Mouse (Mus musculus) regulatory T cell (primary cell): Measurements from ENCODE around the gene Vsig10.
"Not testable (repeated sequence)": the region's sequence is repeated elsewhere in the genome, so short reads cannot be mapped to it uniquely, and the experiment has no call there.

Experiments
- in situ Hi-C: fragments of 300-600 bp; cut with MboI, MseI; formaldehyde crosslinking; loops from one replicate; pipeline ENCODE4 v1.15.1; 2025; ENCODE audit warnings: high pct_unique_total_duplicates

Gene Vsig10

DNA sequence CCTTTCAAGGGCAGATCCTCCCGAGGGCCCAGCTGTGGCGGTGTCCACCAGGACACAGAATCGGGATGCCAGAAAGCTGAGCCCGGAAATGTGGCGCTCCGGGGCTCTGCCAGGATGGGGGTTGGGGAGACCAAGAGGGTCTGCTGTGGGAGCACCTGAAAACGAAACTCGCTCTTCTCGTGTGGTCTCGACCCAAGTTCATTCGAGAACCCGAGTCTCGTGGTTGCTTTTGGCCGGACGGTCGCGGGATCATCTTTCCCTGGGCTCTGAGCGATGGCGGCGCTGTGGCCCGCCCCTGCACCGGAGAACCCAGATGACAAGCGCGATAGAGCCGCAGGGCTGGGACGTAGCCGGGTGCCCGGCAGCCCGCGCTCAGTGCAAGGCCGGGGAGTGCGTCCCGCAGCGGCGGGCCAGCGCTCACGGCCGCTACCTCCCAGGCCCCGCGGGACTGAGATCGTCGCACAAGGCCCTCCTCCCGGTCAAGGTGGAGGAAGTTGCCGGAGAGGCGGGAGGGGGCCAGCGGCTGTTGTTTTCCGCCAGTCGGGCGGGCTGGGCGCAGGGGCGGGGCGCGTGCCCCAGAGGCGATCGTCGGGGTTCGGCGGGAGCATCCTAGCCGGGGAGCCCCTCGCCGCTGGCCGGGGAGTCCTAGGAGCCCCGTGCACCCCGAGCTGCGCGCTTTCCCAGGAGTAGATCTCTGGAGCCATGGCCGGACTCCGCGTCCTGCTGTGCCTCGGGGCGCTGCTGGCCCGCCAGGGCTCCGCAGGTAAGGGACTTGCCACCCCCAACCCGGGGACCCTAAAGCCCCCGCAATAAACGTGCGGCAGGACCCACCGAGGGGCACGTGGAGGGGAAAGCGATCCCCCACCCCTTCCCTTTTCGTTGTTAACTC, at the start of gene Vsig10:
TSS of gene Vsig10 (plus strand) at position 343 of the 889 bp plus-strand sequence.
- in situ Hi-C loops, result no loop called here

DNA sequence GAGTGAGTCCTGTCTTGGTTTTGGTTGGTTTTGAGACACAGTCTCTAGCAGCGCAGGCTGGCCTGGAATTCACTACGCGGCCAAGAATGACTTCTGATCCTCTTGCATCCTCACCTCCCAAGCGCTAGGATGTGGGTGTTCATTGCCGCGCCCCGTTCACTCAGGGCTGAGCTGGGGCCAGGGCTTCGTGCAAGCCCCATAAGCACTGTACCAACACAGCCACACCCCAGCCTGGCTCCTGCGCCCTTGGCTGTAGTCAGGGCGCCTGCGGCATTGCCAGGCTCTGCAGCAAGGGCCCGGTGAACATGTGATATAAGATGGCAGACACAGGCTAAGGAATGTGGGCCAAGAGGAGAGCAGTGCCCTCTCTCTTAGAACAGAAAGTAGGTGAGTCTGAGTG, 49.5 kb upstream of the Vsig10 start:
- in situ Hi-C loops, result no loop called here

DNA sequence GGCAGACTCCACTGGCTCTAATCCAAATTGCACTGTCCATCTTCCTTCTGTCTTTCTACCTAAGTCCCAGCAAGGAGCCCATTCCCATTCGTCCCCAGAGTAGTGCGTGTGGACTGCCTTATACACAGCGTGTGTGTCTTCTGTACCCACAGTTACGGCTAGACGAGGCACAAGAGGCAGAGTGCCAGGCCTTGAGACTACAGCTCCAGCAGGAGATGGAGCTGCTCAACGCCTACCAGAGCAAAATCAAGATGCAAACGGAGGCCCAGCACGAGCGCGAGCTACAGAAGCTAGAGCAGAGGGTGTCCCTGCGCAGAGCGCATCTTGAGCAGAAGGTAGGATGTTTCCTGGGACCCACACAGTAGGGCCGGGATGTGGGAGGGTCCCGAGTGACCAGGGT, 46.9 kb upstream of the Vsig10 start:
- in situ Hi-C loops, result loop anchor here (10.0 kb wide), 1 partner anchor 97 kb away; no protein-coding TSS in a partner anchor

DNA sequence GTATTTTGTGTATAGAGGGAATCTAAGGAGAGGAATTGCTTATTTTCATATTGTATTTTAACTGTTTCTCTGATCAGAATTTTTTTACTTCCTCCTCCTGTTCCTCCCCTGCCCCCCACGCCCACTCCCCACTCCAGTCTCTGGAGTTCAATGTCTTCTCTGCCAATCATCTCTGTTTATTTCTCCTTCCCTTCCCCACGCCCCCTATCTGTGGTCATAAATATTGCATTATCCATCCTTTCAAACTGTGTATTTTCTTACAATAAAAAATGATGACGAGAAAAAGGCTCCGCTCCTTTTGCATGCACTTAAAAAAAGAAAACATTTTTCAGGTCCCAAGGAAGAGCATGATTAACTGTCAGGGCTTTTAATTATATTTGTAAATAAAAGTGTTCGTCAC, 44.1 kb upstream of the Vsig10 start:
- in situ Hi-C loops, result loop anchor here (10.0 kb wide), 1 partner anchor 100 kb away; no protein-coding TSS in a partner anchor

DNA sequence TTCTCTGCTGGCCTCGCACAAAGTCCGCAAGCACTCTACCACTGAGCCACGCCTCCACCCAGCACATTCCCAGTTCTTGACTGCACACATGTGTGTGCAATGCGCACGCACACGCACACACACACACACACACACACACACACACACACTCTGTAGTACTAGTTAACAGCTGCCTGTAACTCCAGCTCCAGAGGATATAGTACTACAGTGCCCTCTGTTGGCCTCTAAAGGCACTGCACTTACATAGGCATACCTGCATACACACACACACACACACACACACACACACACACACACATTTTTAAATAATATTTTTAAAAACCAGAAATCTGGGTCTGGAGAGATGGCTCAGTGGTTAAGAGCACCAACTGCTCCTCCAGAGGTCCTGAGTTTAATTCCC, 41.1 kb upstream of the Vsig10 start:
- in situ Hi-C loops, result loop anchor here (10.0 kb wide), 1 partner anchor 103 kb away; no protein-coding TSS in a partner anchor

DNA sequence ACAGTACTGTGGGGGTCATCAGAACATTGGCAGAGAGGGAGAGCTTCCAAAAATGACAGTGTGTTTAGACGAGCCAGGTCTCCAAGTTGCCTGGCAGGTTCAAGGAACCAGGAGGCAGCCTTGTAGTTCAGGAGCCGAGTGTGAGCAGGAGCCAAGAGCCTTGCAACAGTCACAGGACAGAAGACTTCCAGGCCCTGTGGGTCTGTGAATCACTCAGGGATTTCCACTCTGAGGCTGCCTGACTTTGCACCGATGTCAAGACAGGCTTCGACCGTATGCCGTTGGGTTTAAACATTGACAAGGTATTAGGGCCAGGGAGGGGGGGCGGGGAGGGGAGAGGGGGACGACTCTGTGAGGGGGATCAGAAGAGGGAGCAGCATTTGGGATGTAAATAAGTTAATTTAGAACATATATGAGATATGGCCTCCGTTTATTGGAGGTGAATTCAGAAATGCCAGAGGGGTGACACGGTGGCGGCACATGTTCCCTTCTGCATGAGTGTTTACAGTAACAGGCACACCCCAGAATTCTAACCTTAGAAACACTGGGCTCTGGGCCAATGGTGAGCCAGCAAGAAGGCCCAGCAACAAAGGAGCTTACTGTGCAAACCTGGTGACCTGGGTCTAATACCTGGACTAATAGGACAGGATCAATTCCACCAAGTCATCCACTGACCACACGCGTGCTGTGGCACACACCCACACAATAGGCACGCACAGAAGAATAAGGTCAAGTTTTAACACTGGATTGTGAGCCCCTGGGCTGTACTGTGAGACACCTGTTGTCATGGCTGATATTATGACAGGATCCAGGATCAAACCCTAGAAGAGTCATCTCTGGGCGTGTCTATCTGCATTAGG, 39.8 kb upstream of the Vsig10 start:
- in situ Hi-C loops, result loop anchor here (10.0 kb wide), 1 partner anchor 104 kb away; no protein-coding TSS in a partner anchor

DNA sequence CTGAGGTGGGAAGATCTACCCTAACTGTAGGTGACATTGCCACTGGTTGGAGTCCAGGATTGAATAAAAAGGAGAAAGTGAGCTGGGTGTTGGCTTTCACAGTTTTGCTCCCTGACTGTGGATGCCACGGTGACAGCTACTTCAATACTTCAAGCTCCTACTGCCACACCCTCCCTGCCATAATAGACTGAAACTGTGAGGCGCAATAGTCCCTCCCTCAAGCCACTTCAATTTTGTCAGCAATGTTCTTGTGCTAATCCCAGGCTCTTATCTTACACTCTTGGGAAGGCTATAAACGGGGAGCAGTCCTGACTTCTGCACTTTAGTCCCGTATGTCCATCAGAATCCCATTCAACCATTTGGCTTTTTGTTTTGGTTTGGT, 39.2 kb upstream of the Vsig10 start:
- in situ Hi-C loops, result loop anchor here (10.0 kb wide), 1 partner anchor 105 kb away; no protein-coding TSS in a partner anchor

DNA sequence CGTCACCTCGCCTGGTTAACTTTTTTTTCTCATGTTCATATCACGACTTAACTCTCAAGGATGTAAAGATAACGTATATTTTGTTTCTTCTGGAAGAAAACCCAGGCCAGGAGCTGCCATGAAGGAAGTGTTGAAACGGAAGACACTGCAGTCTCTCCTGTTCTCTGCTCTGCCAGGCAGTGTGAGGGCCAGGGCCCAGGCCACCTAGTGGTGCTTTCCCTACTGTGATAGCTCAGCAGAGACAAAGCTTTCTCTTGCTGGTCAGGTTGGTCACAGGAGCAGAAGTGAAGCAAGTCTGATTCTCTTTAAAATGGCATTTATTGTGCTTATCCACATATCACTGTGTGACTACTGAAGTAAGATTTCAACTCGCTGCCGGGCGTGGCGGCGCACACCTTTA, 37.3 kb upstream of the Vsig10 start:
- in situ Hi-C loops, result no loop called here

DNA sequence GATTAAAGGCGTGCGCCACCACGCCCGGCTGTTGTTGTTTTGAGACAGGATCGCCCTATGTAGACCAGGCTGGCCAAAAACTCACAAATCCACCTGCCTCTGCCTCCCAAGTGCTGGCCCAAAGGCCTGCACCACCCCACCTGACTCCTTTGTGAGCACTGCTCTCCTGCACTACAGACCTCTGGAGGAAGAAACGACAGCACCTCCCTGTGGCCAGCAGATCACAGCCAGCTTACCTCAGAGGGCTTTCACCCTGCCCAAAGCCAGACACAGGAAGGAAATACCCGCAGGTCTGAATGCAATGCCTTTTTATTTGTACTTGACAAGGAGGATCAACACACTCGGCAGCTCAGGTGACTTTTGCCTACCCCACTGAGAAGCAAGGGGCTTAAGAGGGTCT, 36.5 kb upstream of the Vsig10 start:
- in situ Hi-C loops, result no loop called here

DNA sequence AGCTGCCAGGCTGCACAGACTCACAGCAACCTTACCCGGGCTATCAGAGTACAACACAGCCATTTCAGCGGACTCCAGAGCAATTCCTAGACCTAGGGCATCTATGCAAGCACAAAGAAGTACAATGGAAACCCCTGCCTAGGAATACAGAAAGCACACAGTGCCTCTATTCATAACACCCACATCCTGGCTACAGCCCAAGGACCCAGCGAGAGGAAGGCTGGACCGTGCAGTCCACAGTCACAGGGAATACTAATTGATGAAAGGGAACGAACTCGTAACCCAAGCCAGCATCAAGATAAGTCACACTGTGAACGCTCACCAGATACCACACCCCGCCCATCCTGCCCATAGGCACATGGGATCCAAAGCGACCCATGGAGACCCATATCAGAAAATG, 34.9 kb upstream of the Vsig10 start:
- in situ Hi-C loops, result no loop called here

DNA sequence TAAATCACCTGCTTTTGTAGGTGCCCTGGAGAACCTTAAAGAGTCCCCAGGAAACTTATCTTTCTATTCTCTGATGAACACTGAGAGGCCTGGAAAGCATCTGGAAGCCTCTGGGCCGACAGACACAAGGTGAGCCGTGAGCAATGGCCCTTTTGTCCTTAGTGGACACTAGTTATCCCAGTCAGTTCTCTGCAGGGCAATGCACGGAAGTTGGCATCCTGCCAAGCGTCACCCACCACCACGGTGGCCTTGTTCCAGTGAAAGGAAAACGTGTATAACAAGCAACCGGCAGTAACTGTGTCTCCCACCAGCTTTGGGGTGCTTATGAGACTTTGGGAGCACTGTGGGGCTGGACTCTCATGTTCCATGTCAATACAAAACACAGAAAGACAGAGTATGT, 34.2 kb upstream of the Vsig10 start:
- in situ Hi-C loops, result loop anchor here (5.0 kb wide), 1 partner anchor 172 kb away; no protein-coding TSS in a partner anchor

DNA sequence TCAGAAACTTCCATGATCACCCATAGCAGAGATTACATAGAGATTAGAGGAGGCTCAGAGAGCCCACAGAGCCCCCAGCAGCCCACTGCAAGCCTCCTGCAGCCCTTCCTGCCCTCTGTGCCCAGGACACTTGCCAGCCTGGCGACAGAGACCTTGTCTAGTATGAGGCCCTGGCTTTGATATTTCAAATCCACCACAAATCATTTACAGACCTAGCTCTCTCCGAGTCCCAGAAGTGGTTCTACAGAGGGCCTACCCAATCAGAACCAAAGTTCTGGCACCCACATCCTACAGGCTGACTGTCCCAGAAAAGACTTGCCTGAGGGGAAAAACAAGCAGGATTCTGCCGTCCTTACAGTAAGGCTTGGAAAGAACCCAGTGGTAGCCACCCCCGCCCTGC, 33.6 kb upstream of the Vsig10 start:
- in situ Hi-C loops, result loop anchor here (5.0 kb wide), 1 partner anchor 173 kb away; no protein-coding TSS in a partner anchor

DNA sequence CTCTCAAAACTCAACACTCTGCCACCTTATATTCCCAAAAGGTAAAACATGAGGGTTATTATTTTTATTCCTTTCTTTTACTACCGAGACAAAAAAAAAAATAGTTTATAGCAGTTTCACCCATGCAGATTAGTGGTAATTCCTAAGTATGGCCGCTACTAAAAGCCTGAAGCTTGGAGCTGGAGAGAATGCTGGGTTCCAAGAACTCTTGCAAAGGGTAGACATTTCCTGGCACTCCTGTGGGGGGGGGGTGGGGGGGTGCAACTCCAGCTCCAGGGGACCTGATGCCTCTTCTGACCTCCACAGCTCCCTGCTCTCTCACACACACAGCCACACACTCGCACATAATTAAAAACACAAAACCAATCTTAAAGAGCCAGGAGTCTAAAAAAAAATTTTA, 32.6 kb upstream of the Vsig10 start:
- in situ Hi-C loops, result loop anchor here (5.0 kb wide), 1 partner anchor 174 kb away; no protein-coding TSS in a partner anchor

DNA sequence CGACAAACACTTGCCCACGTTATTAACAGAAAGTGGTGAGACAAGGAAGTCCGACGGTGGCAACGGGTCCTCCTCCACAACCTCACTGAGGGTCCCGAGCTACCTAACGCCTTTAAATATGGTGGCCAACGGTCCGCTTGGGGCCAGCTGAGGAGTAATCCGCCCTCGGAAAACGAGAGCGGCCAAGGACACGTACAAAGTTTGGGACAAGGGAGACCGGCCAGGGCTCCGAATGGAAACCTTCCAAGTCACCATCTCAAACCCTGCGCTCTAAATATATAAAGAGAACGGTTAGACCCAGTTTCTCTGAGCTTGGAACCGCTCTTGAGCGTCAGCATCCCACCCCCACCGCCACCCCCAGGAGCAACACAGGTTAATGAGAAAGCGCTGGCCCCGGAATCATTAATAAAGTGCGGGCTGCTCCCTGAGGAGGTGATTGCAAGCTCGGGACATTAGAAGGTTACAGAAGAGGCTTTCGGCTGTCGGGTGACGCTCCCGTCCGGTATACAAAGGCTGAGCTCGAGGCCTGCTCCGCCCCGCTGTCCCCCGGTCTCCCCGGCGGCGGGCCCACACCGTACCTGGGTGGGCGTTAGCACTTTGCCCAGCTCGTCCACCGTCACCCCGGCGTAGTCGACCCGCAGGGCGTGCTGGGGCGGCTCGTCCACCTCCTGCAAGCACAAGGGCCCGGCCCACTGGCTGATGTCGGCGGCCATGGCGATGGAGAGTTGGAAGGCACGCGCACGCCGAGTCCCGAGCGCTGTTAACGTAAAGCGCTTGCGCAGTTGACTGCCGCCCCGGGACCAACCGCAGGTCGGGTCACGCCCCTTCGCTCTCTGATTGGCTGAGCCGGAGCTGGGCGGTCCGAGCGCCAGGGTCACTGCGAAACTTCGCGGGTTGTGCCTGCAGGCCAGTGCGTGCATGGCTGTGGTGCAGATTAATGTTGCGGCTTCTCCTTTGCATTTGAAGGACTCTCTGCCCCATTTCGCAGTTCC, 31.8 kb upstream of the Vsig10 start, which contains the start of gene Pebp1:
TSS of gene Pebp1 (minus strand) at position 795 of the 992 bp plus-strand sequence.
- in situ Hi-C loops, result loop anchor here (5.0 kb wide), 1 partner anchor 175 kb away; no protein-coding TSS in a partner anchor

DNA sequence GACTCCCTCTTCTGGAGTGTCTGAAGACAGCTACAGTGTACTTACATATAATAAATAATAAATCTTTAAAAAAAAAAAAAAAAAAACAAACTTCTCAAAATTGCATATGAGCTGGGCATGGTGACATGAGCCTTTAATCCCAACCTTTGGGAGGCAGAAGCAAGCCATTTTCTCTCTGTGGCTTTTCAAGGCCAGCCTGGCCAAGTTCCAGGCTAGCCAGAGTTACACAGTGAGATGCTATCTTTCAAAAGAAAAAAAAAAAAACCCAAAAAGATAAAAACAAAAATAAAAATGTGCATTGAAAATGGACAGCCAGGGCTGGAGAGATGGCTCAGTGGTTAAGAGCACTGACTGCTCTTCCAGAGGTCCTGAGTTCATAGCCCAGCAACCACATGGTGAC, 29.2 kb upstream of the Vsig10 start:
- in situ Hi-C loops, result loop anchor here (5.0 kb wide), 1 partner anchor 177 kb away; no protein-coding TSS in a partner anchor

DNA sequence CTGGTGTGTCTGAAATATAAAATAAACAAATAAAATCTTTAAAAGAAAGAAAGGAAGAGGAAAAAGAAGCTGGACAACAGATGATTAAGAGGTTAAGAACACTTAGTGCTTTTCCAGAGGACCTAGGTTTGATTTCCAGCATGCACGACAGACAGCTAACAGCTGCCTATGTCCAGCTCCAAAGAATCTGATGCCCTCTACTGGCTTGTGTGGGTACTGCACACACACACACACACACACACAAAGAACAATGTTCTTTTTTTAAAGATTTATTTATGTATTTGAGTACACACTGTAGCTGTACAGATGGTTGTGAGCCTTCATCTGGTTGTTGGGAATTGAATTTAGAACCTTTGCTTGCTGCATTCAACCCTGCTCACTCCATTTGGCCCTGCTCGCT, 28.8 kb upstream of the Vsig10 start:
- in situ Hi-C loops, result no loop called here

DNA sequence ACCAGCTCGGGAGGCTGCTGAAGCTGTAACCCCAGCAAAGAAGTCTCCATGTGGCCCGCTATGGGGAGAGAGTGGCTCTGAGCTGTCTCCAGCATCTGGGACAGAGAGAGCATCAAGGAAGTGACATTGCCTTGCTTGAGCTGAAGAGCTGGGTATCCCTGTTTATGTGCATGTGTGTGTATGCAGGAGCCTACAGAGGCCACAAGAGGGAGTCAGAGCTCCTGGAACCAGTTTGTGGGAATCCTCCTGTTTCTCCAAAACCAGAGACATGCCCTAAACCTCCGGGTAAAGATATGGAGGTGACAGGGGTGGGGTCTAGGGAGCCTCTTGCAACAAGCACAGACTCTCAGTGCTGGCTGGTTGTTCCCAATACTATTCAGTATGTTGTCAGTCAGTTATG, 27.6 kb upstream of the Vsig10 start:
- in situ Hi-C loops, result no loop called here

DNA sequence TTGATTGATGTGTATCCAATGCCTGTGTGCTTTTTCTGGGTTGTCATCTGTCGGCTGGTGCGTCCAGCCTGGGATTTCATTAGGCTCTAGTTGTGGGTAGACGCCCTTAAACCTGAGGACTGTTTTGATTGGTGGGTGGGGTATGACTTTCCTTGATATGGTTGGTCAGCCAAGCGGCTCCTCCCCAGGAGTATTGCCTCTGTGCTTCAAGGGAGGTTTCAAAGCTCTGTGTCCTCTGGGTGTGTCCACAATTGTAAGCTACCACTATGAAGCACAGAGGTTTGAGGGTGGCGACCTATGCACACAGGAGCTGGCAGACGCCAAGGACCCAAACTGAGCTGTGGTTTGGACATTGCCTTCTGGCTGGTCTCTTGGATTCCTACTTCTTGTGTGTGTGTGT, 26.3 kb upstream of the Vsig10 start:
- in situ Hi-C loops, result no loop called here

DNA sequence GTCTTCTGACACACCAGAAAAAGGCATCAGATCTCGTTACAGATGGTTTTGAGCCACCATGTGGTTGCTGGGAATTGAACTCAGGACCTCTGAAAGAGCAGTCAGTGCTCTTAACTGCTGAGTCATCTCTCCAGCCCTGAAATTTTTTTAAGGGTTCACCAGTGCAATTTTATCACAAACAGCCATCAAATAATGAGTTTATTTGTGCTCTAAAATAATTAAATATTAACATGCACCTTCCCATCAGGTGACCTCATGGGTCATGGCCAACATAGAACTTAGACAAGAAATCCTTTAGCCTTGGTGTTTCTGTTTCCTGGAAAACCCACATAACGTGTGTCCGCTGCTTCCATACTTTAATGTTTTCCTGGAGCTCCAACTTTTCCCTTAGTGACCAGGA, 25.1 kb upstream of the Vsig10 start:
- in situ Hi-C loops, result not testable (repeated sequence)

DNA sequence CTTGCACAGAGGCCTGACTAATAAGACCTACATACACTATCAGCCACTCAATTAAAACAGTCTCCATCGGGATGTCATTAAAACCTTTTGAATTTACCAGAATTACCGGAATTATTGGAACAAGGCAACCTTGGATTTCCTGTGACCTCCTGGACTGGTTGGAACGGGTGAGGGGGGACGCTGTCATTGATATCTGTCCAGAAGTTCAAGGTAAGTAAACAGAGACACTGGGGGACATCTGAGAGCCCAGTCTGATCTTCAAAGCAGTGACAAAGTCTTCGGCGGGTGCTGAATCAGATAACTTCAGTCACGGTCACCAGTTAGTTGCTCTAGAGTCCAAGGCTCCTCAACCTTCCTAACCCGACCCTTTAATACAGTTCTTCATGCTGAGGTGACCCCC, 23.9 kb upstream of the Vsig10 start:
- in situ Hi-C loops, result no loop called here

DNA sequence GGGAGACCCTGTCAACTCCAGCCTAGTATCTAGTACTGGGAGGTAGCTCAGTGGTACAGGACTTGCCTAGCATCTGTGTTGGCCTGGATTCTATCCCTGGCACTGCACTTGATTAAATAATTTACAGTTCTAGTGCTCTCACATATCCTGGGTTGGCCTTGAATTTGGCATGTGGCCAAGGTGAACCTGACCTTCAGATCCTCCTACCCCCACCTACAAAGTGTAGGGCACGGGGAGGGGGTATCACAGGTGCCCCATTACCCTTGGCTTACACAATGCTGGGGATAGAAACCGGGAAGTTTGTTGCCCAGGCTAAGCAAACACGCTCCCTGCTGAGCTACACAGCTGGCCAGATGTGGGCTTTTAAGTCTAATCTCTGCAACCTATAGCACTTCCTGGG, 16.0 kb upstream of the Vsig10 start:
- in situ Hi-C loops, result no loop called here
